In the genomic region with DNA sequence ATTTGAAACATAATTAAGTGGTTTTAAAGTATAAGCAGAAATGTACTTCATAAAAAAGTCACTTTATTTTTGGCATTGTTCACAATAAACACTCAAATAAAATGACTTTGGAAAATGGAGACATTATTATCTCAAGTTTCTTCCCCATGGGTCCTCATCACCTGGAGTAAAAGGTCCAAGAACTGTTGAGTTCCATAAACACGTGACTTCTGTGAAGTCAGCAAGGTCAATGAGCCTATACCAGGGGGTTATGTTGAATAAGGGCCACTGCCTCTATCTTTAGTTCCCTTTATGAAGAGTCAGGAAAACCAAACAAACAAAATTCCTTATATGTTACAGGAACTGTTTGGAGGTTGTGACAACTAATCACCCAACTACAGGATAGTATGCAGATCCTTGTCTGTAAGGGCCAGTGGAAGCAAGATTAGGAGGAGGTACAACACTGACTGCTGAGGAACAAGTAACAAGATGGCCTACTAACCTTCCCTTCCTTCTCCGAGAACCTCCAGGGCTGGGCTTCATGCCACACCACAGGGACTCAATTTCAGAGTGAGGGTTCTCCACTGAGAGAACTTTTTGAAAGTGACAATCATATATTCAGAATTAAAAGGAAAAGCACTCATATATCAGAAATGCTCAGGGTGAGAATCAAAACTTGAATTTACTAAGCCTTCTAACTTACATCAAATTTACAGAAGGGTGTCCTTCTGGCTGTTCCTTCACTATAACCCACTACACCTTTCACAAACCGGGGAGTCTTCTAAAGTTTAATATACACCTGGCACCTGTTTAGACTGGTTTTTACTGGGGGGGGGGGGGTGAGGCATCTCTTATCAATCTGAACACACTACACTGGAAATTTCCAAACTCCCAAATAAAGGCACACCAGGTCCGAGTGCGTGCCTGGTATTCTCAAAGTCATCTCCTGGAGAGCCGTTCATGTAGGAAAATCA, we compare ENCODE assay signal across 8 mouse cellular contexts.
DNase-seq lines count a peak whose midpoint lies in the region; ATAC-seq and TF ChIP-seq lines count a peak whose summit lies in the region.

No protein-coding gene starts in this region.

- TF ChIP-seq EP300 in liver, postnatal 0 days (IDR thresholded peaks at IDR 0.05; ENCODE audit: low read depth), result no peak

- no peak for ATAC-seq in heart, embryonic 12.5 days (ENCODE audit: insufficient number of reproducible peaks, low FRiP score)
- no peak for ATAC-seq in heart, embryonic 13.5 days (ENCODE audit: extremely low read depth, insufficient number of reproducible peaks, low FRiP score, low TSS enrichment)
- ATAC-seq in liver, postnatal 0 days, result no peak

- DNase-seq in heart, adult 8-10 months (ENCODE audit: low spot score), result no peak
- peak; percentile 30 for DNase-seq in Muller cell, postnatal 12 days (ENCODE audit: inconsistent ontology term)
- DNase-seq in liver, postnatal 0 days, result no peak
- no peak for DNase-seq in urinary bladder, adult 2 months (ENCODE audit: low spot score)
- no peak for DNase-seq in thymus, postnatal 36 days
- no peak for DNase-seq in ovary, postnatal 10 days (ENCODE audit: low spot score)

- H3K27ac ChIP-seq in heart, embryonic 12.5 days (ENCODE audit: poor library complexity, severe bottlenecking), result peak overlapping the region; percentile 99
- peak overlapping the region; percentile 93 for H3K27ac ChIP-seq in heart, embryonic 13.5 days (replicated peaks)
- peak overlapping the region; percentile 98 for H3K27ac ChIP-seq in liver, postnatal 0 days (ENCODE audit: low read depth)

- no peaks in the 10 kb centered on the region for H3K9me3 ChIP-seq in heart, embryonic 12.5 days (replicated peaks)
- H3K9me3 ChIP-seq in heart, embryonic 13.5 days, result no peaks in the 10 kb centered on the region
- H3K9me3 ChIP-seq in liver, postnatal 0 days (ENCODE audit: low read length), result no peaks in the 10 kb centered on the region

- no peak for TF ChIP-seq CTCF in liver, postnatal 0 days (IDR thresholded peaks at IDR 0.05; ENCODE audit: low read depth)

- WGBS in heart, embryonic 12.5 days, result 29% methylated on average over 6 of the region's 6 CpGs
- WGBS in heart, embryonic 13.5 days, result 20% methylated on average over 6 of the region's 6 CpGs
- 31% methylated on average over 6 of the region's 6 CpGs for WGBS in liver, postnatal 0 days (ENCODE audit: insufficient replicate concordance)

- H3K4me3 ChIP-seq in heart, embryonic 12.5 days, result peak overlapping the region; percentile 75
- peak overlapping the region; percentile 73 for H3K4me3 ChIP-seq in heart, embryonic 13.5 days
- peak overlapping the region; percentile 82 for H3K4me3 ChIP-seq in liver, postnatal 0 days (ENCODE audit: low read depth, low read length)

- peak overlapping the region; percentile 78 for H3K4me2 ChIP-seq in heart, embryonic 12.5 days
- peak overlapping the region; percentile 83 for H3K4me2 ChIP-seq in heart, embryonic 13.5 days
- peak overlapping the region; percentile 83 for H3K4me2 ChIP-seq in liver, postnatal 0 days (ENCODE audit: low read depth, low read length)

- H3K36me3 ChIP-seq in heart, embryonic 12.5 days, result no peaks in the 10 kb centered on the region
- no peaks in the 10 kb centered on the region for H3K36me3 ChIP-seq in heart, embryonic 13.5 days
- H3K36me3 ChIP-seq in liver, postnatal 0 days (replicated peaks; ENCODE audit: insufficient read depth, low read length), result no peaks in the 10 kb centered on the region

- H3K9ac ChIP-seq in heart, embryonic 12.5 days, result peak overlapping the region; percentile 97
- H3K9ac ChIP-seq in heart, embryonic 13.5 days, result peak overlapping the region; percentile 96
- peak overlapping the region; percentile 89 for H3K9ac ChIP-seq in liver, postnatal 0 days (replicated peaks)

- H3K27me3 ChIP-seq in heart, embryonic 12.5 days (replicated peaks), result no peaks in the 10 kb centered on the region
- no peaks in the 10 kb centered on the region for H3K27me3 ChIP-seq in heart, embryonic 13.5 days (replicated peaks)
- no peaks in the 10 kb centered on the region for H3K27me3 ChIP-seq in liver, postnatal 0 days (ENCODE audit: insufficient read depth, low read length)

- H3K4me1 ChIP-seq in heart, embryonic 12.5 days (replicated peaks), result peaks cover 15% of the 10 kb centered on the region
- H3K4me1 ChIP-seq in heart, embryonic 13.5 days, result peaks cover 35% of the 10 kb centered on the region
- H3K4me1 ChIP-seq in liver, postnatal 0 days (ENCODE audit: insufficient read depth), result peaks cover 10% of the 10 kb centered on the region
